Mouse (Mus musculus) cerebellum, adult 11 months (tissue): ENCODE measurements around the gene Gm5089.
A peak's percentile ranks its signal among the peaks of the same experiment; 100 is the strongest.

Experiments used
- DNase-seq: peaks from one replicate; pipeline ENCODE4 v3.0.0; 2022

Gm5089 gene

GRCm38 (mm10) chr14:122450496-122451382, at the start of gene Gm5089:
Gm5089 (minus strand) TSS chr14:122451115.
- DNase-seq = peak; percentile 65

- no peak for DNase-seq
Measured at GRCm38 (mm10) chr14:122492015-122492414, 41.1 kb upstream of the Gm5089 start.

GRCm38 (mm10) chr14:122491521-122491920, 40.6 kb upstream of the Gm5089 start:
- DNase-seq = no peak

GRCm38 (mm10) chr14:122490441-122491328, 39.8 kb upstream of the Gm5089 start, which contains the start of gene Gm10837:
Gm10837 (plus strand) TSS chr14:122490586.
- DNase-seq = peak; percentile 64

- no peak for DNase-seq
Measured at GRCm38 (mm10) chr14:122489686-122490414, 38.9 kb upstream of the Gm5089 start.

- DNase-seq = no peak
Measured at GRCm38 (mm10) chr14:122489041-122489440, 38.1 kb upstream of the Gm5089 start.

GRCm38 (mm10) chr14:122487366-122487765, 36.5 kb upstream of the Gm5089 start:
- no peak for DNase-seq

GRCm38 (mm10) chr14:122486611-122487010, 35.7 kb upstream of the Gm5089 start:
- DNase-seq = no peak

GRCm38 (mm10) chr14:122485635-122486181, 34.8 kb upstream of the Gm5089 start:
- no peak for DNase-seq

GRCm38 (mm10) chr14:122484844-122485551, 34.1 kb upstream of the Gm5089 start:
- no peak for DNase-seq

- DNase-seq = no peak
Measured at GRCm38 (mm10) chr14:122484458-122484843, 33.5 kb upstream of the Gm5089 start.

- DNase-seq = peak; percentile 77
Measured at GRCm38 (mm10) chr14:122483556-122484421, 32.9 kb upstream of the Gm5089 start.

GRCm38 (mm10) chr14:122483024-122483385, 32.1 kb upstream of the Gm5089 start:
- DNase-seq = no peak

- DNase-seq = no peak
Measured at GRCm38 (mm10) chr14:122482081-122483023, 31.4 kb upstream of the Gm5089 start.

- DNase-seq = no peak
Measured at GRCm38 (mm10) chr14:122481181-122481580, 30.3 kb upstream of the Gm5089 start.

- no peak for DNase-seq
Measured at GRCm38 (mm10) chr14:122480355-122480754, 29.4 kb upstream of the Gm5089 start.

GRCm38 (mm10) chr14:122479461-122480109, 28.7 kb upstream of the Gm5089 start:
- no peak for DNase-seq

GRCm38 (mm10) chr14:122478574-122479011, 27.7 kb upstream of the Gm5089 start:
- no peak for DNase-seq

- no peak for DNase-seq
Measured at GRCm38 (mm10) chr14:122477971-122478573, 27.2 kb upstream of the Gm5089 start.
